Mouse (Mus musculus) cerebellum, postnatal 10 days (tissue): ENCODE measurements around the gene Tas2r121.
"Not testable (repeated sequence)": the region's sequence is repeated elsewhere in the genome, so short reads cannot be mapped to it uniquely, and the experiment has no call there.

ENCODE experiments used
- DNase-seq, 2 experiments: peaks; one replicate each; pipeline ENCODE4 v3.0.0; 2021; ENCODE audit warnings: mixed read lengths in 2 of 2

Gene Tas2r121

DNA sequence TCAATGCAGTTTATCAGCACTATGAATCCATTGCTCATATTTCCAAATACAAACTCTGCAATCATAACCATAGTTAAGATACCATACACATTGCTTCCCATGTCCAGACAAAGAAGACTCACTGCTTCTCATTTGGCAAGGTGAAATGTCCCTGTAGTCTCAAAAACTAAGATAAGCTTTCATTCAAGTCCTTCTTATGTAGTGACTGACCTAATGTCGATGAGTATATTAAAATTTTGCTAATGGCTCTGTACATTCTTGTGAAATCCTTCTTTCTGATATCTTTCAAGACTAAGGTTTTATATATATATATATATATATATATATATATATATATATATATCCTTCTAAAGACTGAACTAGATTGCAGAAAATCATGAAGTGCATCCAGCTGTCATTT, at the start of gene Tas2r121:
Gene Tas2r121, minus strand, starts transcription at position 101 of the 400 bp plus-strand sequence.
- no peak for DNase-seq

DNA sequence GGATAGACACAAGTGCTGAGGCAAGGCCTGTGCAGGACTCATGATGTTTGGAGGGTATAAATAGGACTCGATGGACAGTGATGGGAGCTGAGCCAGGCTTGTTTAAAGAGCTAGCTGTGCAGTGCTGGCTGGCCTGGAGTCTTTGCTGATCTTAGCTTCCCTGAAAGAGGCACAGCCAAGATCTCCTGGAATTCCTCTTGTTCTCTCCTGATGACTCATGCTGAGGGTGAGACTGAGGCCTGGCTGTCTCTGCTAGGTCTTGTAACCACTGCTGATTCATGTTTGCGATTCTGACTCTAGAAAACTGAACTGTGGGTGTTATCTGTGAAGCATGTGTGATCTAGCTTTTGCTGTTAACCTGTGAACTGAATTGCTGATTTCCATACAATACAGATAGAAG, 49.4 kb upstream of the Tas2r121 start:
- no peak for DNase-seq

DNA sequence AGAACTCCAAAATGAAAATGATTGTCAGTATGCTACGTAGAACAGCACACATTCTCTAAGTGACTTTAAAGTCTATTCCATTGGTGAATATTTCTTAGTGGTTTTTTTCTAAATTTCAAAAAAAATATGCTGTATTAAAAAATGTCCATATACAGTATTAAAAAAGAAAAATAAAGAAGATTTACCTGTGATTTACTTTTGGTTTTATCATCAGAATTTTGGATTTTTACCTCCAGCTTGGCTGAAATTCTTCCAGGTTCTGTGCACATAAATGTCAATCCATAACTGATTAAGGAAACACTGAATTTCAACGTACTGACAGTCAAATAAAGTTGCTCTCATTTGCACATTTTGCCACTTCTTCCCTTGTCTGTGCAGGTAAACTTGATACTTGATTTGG, 37.1 kb upstream of the Tas2r121 start, which contains the start of gene Tas2r115:
Gene Tas2r115, minus strand, starts transcription at position 101 of the 400 bp plus-strand sequence.
- DNase-seq: no peak

- DNase-seq: no peak
These were observed 11.0 kb upstream of the Tas2r121 start, which contains the start of gene Tas2r122 for GRCm38 (mm10) chr6:132711828-132712227. Gene Tas2r122, minus strand, starts transcription at chr6:132711928.

DNA sequence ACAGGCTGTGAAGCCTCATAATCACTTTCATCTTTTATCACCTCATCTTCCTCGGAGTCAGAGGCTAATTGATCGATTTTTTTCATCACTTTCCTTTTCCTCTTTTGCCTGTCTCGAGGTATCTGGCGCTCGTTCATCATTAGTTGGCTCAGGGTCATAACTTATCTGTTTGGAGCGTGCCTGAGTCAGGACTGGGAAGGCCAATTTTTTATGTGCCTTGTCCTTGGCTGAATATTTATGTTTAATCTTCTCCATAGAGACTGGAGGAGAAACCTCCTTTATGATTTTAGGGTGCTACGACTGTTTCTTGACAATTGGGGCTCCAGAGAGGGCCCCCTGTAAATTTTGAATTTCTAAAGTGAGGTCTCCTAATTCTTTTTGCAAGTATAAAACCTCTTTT, 9.2 kb downstream of the Tas2r121 start:
- DNase-seq: not testable (repeated sequence)

GRCm38 (mm10) chr6:132656653-132657052, 44.2 kb downstream of the Tas2r121 start, which contains the start of gene Tas2r120:
Gene Tas2r120, plus strand, starts transcription at chr6:132656953.
- DNase-seq: no peak

- DNase-seq: no peak
These were observed 49.4 kb downstream of the Tas2r121 start, which contains the start of gene A630073D07Rik for GRCm38 (mm10) chr6:132651426-132651825. Gene A630073D07Rik, minus strand, starts transcription at chr6:132651526.
